Mouse (Mus musculus) right cerebral cortex, postnatal 10 days (tissue): ENCODE measurements around the gene Foxo6.
A peak's percentile ranks its signal among the peaks of the same experiment; 100 is the strongest.

Experiments
- DNase-seq, 2 experiments: peaks; one replicate each; pipeline ENCODE4 v3.0.0; 2021; ENCODE audit warnings: low spot score in 2 of 2

The Foxo6 gene

DNA sequence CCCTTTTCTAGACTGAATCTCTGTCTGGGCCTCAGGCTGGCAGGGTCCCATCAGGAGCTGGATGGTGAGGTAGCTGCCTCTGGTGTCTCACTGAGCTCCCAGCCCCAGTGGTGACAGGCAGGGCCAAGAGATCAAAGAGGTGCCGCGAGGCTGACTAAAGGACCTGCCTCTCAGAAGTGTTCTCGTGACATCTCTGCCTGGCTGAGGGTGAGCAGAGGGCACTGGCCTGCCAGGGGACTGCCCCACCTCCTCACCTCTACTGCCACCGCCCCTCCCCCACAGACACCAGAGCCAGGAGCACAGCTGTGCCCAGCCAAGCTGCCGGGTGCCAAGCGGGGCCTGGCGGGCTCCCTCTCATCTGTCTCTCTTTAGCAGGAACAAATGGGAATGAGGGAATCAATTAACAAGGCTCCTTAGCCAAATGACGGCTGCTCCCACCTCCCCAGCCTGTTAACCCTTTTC lies 38.3 kb downstream of the Foxo6 start:
- DNase-seq = peak; percentile 90 to 91

DNA sequence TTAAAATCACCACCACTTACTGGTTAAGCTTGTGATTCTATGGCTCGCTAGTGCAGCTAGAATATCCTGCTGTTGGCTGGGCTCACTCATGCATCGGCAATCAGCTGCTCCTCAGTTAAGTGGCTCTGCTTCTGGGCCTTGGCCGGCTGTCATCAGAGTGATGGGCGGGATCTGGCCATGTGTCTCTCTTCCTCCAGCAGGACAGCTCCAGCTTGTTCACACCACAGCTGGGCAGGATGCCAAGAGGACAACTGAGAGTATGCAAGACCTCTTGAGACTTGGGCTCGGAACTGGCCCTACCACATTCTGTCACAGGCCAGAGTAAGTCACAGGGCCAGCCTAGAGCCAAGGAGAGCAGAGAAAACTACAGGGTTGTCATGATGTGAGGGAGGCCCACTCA lies 39.7 kb downstream of the Foxo6 start:
- DNase-seq = peak; percentile 77

DNA sequence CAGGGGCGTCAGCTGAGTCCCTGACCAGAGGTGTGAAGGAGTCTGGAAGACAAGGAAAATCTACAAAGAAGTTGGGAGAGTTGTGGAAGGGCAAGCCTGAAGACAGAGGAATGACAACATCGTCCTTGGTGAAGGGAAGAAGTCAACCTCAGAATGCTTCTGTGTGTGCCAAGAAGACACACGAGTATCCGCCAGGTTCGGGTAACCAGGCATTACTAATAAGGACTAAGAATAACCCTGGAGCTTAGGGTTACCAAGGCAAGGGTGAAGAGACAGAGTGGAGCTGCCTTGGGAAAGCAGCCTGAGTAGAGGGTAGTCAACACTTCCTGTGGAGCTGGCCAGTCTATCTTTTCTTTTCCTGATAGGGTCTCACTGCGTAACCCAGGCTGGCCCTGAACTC lies 41.1 kb downstream of the Foxo6 start:
- no peak for DNase-seq

DNA sequence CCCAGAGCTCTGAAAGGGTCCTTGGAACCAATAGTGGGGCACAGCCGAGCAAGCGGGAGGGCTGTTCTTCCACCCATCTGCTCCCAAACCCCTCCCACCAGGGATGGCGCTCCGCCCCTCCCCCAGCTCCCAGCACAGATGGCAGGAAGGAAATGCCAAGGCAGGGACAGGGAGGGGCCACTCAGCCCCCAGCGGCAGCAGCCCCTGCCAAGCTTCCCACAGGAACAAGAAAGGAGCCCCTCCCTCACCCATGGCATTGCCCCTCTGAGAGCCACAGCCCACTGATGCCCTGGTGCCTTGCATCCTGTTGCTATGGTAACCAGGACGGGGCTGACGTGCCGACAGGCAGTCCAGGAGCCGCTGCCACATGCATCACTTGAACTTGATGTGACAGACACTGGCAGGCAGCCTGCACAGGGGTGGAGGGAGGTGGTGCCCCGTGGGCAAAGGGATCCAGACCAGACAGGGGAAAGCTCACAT lies 44.3 kb downstream of the Foxo6 start:
- DNase-seq = peak; percentile 93 to 94

DNA sequence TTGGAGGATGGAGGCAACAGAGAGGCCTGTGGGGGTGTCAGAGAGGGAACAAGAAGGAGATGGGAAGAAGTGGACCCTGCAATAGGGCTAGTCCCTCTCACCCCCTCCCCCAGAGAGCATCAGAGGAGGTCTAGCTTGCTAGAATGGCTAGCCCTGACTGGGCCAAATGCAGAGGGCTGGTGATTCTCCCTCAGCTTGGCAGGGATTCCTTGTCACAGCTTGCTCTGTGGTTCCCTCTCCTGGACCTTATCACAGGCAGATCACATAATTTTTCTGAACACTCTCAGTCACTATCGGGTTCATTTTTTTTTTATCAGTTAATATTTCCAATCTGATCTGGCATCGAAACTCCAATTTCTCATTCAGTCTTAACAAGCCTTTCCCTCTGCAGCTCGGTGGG lies 46.0 kb downstream of the Foxo6 start:
- no peak for DNase-seq

DNA sequence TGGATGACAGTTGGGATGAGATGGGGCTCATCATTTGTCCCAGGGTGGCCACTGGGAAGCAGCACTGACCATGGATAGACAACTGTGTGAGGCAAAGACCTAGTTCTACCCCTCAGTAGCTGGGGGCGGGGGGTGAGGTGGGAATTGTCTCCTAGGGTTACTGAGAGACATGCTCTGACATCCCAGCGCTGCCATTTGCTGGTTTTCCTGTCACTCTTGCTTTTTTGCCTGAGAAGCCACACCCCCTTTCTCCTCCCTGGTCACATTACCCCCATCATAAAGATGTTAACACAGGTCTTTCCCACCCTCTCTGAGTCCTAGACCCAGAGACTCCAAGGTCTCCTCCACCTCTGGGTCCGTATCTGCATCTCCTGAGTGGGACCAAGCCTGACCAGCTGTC lies 47.7 kb downstream of the Foxo6 start:
- DNase-seq = no peak

DNA sequence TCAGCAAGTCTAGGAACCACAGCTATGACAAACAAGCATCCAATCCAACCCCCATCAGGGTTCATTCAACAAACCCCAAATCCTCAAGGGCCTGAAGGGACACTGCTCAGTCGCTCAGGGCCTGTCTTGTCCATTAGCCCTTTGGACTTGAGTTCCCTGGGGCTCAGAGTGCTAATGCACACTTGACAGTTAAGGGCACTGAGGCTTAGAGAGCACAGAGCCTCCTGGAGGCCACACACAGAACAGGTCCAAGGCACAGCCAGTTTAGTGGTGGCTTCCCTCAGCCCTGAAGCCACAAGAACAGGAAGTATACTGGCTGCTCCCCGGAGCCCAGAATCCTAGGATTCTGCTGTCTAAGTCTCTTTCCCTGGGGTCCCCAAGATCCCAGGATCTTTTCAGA lies 53.9 kb downstream of the Foxo6 start:
- no peak for DNase-seq

DNA sequence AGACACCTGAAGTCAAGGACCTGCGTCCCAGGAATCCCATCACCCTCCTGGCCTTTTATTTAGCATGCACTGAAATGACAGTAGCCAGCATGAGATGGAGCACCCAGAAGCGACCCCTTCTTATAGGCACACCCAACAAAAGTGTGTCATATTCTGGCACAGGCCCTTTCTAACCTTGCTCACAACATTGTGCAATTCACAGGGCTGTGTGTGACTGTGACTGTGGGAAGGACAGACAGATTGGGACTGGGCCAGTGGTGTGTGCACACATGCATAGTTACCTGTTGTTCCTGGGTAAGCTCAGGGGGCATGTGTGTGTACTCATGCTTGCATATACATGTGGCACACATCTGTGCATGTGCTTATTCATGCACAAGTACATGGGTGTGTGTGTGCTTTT lies 54.6 kb downstream of the Foxo6 start:
- no peak for DNase-seq

DNA sequence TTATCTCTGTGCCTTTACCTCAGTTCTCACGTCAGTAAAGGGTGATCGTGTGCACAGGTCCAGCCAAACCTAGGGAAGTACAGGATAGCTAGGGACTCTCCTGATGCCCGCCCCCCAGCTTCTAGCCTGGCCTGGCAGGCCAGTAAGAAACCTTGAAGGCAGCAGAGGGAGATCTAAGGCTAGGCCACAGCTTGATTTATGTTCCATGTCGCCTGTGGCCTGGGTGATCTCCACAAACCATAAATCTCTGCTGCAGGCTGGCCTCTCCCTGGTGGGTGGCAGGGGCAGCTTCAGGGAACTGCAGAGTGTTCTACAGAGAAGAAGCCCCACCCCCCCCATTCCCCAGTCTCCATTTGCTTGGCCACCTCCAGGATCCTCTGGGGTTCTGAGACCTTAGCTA lies 55.2 kb downstream of the Foxo6 start:
- DNase-seq = no peak

DNA sequence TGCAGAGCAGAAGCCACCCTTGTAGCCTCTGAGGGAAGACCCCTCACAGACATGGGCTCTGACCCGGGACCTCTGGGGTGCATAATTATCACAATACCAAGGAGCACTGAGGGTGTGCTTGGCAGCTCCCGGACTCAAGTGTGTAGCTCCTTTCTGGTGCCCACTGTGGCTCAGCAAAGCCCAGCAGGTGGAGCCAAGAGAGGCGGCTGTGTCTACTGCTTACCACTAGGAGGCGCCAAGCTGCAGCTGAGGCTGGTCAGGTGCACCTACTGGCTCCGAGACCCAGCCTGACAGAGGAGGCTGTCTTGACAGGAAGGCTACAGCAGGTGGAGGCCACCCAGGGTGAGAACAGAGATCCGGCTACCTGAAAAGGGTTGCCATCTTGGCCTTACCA lies 56.9 kb downstream of the Foxo6 start:
- DNase-seq = peak; percentile 73 to 78

DNA sequence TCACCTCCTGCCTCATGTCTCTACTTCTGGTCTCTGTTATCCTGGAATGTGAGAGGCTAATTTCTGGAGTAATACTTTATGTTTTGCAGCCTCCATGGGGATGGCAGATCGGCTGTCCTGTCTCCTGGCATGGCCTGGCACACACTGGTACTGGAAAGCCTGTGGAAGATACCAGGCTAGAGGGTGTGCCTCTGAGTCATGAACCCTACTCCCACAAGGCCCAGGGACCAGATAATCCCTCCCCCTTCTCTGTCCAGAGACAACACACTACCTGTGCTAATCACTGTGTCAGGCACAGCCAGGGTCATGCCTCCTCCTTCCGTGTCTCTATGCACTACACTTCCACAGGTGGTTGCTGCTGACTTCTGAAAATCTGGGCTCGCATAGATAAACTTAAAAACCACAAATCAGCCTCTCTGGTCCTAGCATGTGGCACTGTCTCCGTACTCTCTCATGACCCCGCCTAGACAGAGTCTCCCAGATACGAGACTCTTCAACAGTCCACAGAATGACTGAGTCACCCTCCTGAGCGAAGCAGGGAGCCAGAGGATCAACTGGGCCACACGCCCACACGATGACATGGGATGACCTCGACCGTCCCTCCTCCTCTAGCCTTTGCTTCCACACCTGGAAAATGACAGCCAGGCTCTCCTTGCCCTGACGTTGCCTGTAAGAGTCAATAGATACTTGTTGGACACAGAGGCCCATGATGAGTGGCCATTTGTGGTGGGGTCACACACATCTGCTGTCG lies 57.5 kb downstream of the Foxo6 start:
- DNase-seq = no peak

DNA sequence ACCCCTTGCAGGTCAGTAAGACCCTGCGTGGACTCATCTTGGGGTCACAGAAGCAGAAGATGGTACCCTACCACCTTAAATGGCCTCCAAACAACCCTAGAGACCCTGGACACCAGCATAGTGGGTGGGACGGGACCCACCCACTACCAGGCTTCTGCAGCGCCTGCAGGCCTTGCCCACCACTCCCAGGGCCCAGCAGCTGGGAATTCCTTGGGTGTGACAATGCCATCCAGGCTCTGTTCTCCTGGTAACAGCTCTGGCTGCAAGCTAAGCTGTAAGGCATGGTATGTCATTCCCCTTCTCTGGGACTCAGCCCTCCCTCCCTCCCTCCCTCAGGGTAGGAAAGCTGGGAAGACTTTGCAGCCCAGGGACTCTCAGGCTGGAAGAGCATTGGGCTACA lies 58.5 kb downstream of the Foxo6 start:
- DNase-seq = no peak

DNA sequence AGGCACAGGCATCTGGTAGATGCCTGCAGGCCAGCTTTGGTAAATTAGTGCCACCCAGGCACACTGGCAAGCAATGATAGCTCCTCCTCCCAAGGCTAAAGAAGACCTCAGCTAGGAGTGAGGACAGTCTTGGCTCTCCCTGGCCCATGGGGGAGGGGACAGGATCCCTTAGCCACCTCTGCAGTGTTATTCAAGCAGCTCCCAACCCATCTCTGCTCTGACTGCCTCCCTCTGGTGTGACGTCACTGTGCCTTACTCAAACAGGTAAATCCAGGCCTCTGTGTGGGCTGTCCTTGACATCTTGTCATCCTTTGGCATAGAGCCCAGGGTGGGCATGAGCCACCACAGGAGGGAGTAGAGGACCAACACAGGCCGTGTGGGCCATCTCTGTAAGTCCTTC lies 59.9 kb downstream of the Foxo6 start:
- DNase-seq = peak in 1 of 2 experiments; percentile 42

DNA sequence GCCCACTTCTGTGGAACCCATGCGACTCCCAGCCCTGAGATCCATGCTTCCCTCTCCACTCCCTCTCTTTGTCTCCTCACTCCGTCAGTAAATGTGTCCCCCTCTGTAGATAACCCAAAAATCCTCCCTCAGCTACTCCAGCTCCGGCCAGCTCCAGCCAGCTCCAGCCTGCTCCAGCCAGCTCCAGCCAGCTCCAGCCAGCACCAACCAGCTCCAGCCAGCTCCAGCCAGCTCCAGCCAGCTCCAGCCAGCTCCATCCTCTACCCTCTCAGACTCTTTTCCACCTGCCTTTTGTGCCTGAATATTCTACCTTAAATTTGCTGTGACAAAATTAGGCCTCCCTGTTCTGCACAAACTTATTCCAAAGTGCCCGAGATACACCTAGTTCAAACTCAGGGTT lies 60.5 kb downstream of the Foxo6 start:
- DNase-seq = no peak

DNA sequence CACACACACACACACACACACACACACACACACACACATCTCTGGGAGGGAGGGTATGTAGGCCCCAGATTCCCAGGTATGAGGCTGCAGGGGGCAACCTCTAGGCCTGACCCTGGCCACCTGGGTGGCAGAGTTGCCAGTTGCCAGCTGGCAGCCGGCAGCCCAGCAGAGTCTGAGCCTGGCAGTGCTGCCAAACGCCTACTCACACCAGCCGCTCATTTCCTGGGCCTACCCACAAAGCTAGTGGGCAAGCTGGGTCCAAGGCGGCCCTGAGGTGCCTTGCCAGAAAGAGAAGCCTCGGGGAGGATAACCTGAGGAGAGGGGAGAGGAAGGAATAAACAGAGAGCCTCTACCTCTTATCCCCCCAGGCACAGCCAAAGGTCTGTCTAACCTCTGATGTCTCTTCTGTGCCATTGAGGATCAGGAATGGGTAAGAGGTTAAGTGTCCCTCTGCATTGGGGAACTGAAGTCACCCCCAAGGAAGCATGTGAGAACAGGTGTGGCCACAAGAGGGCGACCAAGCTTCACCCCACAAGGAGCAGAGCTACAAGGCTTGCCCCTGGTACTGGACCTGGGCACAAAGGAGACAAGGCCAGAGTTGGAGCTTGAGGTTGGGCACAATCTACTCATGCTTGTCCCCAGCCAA lies 61.9 kb downstream of the Foxo6 start:
- peak; percentile 82 to 87 for DNase-seq

DNA sequence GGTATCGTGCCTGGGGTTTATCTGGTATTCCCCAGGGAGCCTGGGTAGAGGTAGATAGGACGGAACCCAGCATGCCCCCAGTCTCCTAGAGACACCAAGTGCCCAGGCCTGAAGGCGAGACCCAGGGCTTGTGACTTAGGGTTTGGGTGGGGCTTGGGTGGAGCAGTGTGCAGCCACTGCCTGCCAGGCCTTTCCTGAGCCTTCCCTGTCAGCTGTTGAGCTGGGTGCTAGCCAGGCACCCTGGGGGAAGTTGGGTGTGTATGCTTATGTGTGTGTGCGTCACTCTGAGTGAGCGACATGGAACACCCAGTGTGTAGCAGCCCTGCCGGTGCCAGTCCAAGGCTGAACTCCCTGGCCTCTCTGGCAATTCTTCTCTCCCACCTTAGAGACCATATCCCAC lies 63.3 kb downstream of the Foxo6 start:
- DNase-seq = no peak

DNA sequence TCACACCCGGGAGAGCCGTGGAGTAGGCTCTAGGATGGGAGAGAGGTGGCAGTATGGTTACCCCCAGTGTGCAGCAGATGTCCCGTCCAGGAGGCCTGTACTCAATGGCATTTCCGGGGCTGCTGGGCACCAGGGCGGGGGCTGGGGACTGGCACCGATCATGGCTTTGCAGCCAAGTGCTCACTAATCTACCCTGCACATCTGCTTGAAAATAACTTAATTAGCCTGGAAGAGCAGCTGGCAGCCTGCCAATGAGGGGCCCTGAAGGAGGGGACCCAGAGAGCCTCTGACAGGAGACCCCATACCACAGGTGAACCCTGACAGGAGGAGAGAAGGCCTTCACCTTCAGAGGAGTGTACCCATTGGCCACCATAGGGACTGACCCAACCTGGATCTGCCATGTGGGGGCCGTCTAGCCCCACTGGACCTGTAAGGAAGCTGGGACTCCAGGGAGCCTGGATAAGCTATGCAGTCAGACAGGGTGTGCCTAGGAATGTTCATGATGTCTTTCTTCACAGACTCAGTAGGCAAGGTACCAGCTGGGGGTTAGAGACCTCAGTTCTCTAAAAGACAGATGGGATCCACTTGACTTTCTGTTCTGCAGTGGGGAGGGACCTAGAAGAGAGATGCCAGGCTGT lies 63.9 kb downstream of the Foxo6 start:
- no peak for DNase-seq

DNA sequence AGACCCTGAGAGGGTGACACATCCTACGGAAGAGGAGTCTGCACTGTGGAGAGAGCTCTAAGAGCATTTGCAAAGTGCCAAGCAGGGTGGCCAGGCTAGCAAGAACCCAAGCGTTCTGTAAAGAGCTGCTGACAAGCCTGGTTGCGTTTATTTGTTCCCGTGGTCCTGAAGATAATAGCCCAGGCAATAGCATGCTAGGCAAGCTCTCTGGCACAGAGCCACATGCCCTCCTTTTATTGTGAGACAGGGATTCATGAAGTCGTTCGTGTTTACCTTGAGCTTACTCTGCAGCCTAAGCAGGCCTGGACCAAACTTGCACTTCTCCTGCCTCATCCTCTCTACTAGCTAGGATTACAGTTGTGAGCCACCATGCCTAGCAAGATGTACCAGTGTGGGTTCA lies 65.4 kb downstream of the Foxo6 start:
- DNase-seq = no peak

DNA sequence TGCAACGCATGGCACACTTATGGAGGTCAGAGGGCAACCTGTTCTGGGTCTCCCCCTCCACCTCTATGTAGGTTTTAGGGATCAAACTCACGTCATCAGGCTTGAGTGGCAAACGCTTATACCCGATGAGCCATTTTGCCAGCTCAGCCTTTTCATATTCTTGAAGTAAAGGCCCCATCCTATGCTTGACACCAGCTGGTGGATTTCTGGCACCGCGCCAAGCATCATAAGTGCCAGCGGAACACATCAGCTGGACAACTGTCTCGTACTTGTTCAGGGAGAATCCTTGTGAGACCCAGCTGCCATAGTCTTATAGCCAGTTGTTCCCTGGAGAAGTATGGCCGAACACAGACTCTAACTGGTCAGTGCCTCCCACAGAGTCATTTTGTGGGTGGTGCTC lies 68.3 kb downstream of the Foxo6 start:
- DNase-seq = peak in 1 of 2 experiments; percentile 58
